Mouse (Mus musculus): ENCODE results near the gene BC048403.

BC048403 gene

GRCm38 (mm10) chr10:121739548-121740505, at the start of gene BC048403:
BC048403 (plus strand) TSS chr10:121739937.
- DNase-seq: peak; percentile 91

GRCm38 (mm10) chr10:121692944-121693579, 46.7 kb upstream of the BC048403 start:
- DNase-seq: no peak

- no peak for DNase-seq
Measured at GRCm38 (mm10) chr10:121694567-121694966, 45.2 kb upstream of the BC048403 start.

GRCm38 (mm10) chr10:121701296-121702248, 38.2 kb upstream of the BC048403 start:
- DNase-seq: peak; percentile 30

GRCm38 (mm10) chr10:121703619-121704018, 36.1 kb upstream of the BC048403 start:
- DNase-seq: no peak

GRCm38 (mm10) chr10:121704871-121705270, 34.9 kb upstream of the BC048403 start:
- DNase-seq: no peak

GRCm38 (mm10) chr10:121705399-121706163, 34.2 kb upstream of the BC048403 start:
- DNase-seq: no peak

- DNase-seq: no peak
Measured at GRCm38 (mm10) chr10:121716862-121717261, 22.9 kb upstream of the BC048403 start.

GRCm38 (mm10) chr10:121718896-121719585, 20.7 kb upstream of the BC048403 start:
- DNase-seq: no peak

- DNase-seq: no peak
Measured at GRCm38 (mm10) chr10:121720701-121721100, 19.0 kb upstream of the BC048403 start.

- DNase-seq: no peak
Measured at GRCm38 (mm10) chr10:121726505-121726904, 13.2 kb upstream of the BC048403 start.

- DNase-seq: no peak
Measured at GRCm38 (mm10) chr10:121727151-121727550, 12.6 kb upstream of the BC048403 start.

GRCm38 (mm10) chr10:121728226-121728625, 11.5 kb upstream of the BC048403 start:
- no peak for DNase-seq

- no peak for DNase-seq
Measured at GRCm38 (mm10) chr10:121731048-121731725, 8.6 kb upstream of the BC048403 start.

- DNase-seq: no peak
Measured at GRCm38 (mm10) chr10:121732542-121732941, 7.2 kb upstream of the BC048403 start.

- DNase-seq: no peak
Measured at GRCm38 (mm10) chr10:121737256-121737655, 2.5 kb upstream of the BC048403 start.

GRCm38 (mm10) chr10:121742336-121742735, 2.6 kb downstream of the BC048403 start:
- DNase-seq: no peak

- peak; percentile 86 for DNase-seq
Measured at GRCm38 (mm10) chr10:121750175-121750574, 10.4 kb downstream of the BC048403 start.

GRCm38 (mm10) chr10:121754237-121754636, 14.5 kb downstream of the BC048403 start:
- DNase-seq: no peak

- no peak for DNase-seq
Measured at GRCm38 (mm10) chr10:121755822-121756221, 16.1 kb downstream of the BC048403 start.

GRCm38 (mm10) chr10:121756677-121757076, 16.9 kb downstream of the BC048403 start:
- no peak for DNase-seq

Data from right cerebral cortex, adult 18-20 months (tissue).